Mouse (Mus musculus): Measurements from ENCODE around the gene Mcu. TPM values are rescaled to one million over a fixed set of nuclear protein-coding genes. Genes with fewer than 3 reads are reported as not detected.

The Mcu gene
- total RNA-seq, 2 experiments from 2014 or later, result 40.0 to 43.1 TPM

DNA sequence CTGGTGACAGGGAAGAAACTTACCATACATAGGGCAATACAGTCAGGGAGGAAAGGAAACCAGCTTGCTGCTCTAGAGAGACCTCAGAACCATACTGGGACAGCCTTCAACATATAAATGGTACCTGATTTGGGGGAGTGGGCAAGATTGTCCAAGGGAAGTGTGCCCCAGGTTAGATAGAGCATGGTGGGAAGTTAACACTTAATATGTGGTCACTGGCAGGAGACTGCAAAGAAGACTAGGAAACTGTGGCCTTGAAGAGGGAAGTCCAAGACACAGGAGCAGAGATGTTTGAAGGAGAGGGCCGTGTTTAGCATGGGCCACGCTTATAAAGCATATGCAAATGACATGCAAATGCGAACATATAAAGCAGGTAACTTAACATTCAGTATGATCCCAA is 172.4 kb downstream of the Mcu start:
- 0 out of 2 replicates have a peak, but pooled peaks have one; percentile 20 for ATAC-seq (replicated peaks; ENCODE audit: poor library complexity, severe bottlenecking)

DNA sequence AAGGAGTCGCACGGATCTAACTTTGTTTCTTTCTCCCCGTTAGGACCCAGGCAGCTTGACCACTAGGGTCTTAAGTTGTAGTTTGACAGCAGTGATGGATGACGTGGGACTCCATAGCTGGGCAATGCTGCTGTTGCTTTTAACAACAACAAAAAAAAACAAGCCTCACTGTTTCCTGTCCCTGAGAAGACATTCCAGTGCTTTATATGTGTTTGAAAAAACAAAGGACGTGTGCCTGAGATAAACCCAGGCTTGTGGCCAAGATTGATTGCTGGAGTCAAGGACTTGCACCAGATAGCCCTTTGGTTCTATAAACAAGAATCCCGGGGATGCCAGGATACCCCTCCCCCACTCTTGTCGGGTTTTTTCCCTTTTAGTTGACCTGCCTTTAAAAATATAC is 173.3 kb downstream of the Mcu start:
- ATAC-seq (replicated peaks; ENCODE audit: poor library complexity, severe bottlenecking), result no peak

DNA sequence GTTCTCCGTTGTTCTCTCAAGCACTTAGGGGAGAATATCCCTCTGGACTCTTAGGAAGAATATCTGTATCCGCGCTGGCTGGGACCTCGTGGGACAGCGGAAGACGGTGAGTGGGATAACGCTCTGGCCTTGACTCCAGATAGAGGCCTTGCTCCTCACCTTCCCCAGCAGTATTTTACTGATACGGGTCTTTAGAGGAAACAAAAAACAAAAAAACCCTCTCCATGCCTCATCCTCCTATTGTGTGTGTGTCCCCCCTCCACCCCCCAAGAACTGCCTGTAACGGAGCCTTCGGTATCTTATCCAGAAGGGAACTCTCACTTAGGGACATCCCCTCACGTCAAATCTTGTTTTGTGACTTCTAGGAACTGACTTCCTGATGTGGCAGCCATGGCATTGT is 174.8 kb downstream of the Mcu start, which contains the start of gene Oit3:
Oit3 (minus strand) TSS at position 44 of the 400 bp plus-strand sequence.
- ATAC-seq (replicated peaks; ENCODE audit: poor library complexity, severe bottlenecking), result no peak

- no peak for ATAC-seq (replicated peaks; ENCODE audit: poor library complexity, severe bottlenecking)
Observed at GRCm38 (mm10) chr10:59440177-59440576, 176.3 kb downstream of the Mcu start.

DNA sequence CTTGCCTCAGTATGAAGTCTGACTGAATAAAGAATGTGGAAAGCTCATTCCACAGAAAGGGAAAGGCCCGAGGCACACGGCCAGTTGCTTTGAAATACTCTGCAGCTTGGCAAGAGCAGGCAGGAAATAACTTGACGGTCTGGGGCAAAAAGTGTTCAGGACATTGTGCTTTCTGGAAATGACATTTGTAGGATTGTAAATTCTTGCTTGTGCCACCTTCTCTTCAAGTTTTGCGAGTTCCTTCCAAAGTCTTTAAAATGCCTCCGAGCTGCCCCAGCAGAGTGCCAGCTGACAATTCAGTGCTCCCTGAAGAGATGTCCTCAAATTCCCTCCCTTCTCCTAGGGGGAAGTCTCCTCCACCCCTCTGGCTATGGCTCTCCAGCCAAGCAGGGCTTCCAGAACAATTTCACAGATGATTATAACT is 177.0 kb downstream of the Mcu start:
- no peak for ATAC-seq (replicated peaks; ENCODE audit: poor library complexity, severe bottlenecking)

DNA sequence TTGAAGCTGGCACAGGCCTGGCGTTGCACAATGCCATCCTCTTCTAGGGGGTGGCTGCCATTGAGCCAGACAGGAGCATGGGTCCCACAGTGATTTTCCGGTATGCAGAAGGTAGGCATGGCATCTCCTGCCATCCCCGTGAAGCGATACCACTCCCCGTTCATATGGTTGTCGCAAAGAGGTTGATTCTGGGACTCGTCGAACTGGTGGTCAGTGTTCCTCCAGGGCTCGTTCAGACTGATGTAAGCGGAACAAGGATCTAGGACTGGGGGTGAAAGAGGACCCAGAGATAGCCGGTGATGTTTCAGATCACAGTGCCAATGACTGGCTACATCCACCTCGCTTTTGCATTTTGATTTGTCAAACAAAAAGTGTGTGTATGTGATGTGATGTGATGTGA is 177.8 kb downstream of the Mcu start:
- no peak for ATAC-seq (replicated peaks; ENCODE audit: poor library complexity, severe bottlenecking)

DNA sequence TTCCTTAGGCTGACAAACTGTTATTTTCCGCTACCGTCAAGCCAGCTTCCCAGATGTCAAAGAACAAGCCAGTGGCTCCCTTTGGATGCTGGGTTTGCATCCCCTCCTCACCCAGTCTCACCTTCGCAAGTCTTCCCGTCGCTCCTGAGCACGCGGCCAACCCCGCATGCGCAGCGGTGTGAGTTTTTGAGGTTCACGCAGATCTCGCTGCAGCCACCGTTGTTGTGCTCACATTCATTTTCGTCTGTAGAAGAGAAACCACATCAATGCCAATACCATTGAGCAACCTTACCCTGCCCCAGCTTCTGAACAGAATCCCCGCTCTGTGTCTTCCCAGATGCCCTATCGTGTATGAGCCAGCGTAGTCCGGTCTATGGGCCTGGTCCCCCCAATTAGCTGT is 180.7 kb downstream of the Mcu start:
- no peak for ATAC-seq (replicated peaks; ENCODE audit: poor library complexity, severe bottlenecking)

GRCm38 (mm10) chr10:59430701-59431218 is 185.7 kb downstream of the Mcu start:
- peak; percentile 82 for ATAC-seq (replicated peaks; ENCODE audit: poor library complexity, severe bottlenecking)

DNA sequence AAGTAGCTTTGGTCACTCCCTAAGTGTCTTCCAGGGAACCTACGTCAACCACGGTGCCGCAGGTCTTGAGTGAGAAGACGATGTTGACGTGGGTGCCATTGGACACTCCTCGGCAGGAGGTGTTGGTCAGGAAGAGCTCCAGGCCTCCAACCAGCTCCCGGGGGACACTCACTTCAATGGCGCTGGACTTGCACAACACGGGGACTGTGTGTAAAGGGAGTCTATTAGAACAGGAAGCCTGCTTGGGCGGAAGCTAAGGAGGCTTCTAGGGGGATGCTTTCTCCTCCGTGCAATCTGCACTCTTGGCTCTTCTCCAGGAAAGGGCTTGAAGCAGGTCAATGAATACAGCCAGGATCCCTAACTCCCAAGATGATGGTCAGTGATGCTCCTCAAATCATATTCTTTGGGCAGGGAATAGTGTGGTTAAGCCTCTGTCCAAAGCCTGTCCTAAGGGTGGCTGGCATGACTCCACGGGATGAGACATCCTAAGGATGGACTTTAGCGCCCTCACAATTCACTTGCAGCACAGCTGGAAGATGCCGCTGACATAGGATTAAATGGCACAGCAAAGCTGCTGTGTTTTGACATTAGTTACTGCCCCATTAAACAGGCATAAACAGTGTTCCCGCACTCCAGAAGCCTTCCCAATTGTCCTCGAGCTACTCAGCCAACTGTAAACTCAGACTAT is 186.9 kb downstream of the Mcu start:
- ATAC-seq (replicated peaks; ENCODE audit: poor library complexity, severe bottlenecking), result peak; percentile 52

GRCm38 (mm10) chr10:59426371-59426770 is 190.1 kb downstream of the Mcu start:
- ATAC-seq (replicated peaks; ENCODE audit: poor library complexity, severe bottlenecking), result no peak

- no peak for ATAC-seq (replicated peaks; ENCODE audit: poor library complexity, severe bottlenecking)
Observed at GRCm38 (mm10) chr10:59425369-59425768, 191.1 kb downstream of the Mcu start.

DNA sequence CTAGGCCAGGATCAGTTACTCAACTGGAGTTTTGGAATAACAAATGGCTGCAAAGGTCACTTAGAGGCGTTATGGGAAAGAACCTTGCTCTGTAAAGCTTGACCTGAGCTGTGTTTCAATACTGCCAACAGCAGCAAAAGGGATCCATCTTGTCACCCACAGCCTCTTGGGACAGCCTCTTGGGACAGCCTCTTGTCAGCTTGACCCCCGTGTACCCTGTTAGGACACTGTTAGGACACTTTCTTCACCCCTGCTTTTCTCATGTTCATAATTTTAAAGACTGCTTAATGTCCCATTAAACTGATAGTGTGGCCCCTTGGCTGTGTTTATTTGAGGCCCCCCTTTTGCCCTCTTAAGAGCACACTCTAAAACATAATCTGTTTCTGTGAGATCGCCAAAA is 192.0 kb downstream of the Mcu start:
- no peak for ATAC-seq (replicated peaks; ENCODE audit: poor library complexity, severe bottlenecking)

DNA sequence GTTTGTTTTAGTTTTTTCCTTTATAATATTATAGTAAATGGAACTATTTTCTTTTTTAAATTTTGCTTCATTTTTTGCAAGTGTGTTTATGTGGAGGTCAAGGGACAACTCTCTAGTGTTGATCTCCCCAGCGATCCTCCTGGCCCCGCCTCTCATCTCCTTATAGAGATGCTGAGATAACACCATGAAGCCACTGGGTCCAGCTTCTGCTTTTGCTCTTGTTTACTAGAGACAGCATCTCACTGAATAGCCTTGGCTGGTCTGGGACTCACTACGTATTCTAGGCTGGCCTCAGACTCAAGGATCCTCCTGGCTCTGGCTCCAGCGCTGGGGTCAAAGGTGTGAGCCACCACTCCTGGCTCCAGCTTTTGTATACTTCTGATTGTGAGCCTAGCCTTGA is 197.0 kb downstream of the Mcu start:
- no peak for ATAC-seq (replicated peaks; ENCODE audit: poor library complexity, severe bottlenecking)

GRCm38 (mm10) chr10:59416623-59417022 is 199.9 kb downstream of the Mcu start:
- no peak for ATAC-seq (replicated peaks; ENCODE audit: poor library complexity, severe bottlenecking)

DNA sequence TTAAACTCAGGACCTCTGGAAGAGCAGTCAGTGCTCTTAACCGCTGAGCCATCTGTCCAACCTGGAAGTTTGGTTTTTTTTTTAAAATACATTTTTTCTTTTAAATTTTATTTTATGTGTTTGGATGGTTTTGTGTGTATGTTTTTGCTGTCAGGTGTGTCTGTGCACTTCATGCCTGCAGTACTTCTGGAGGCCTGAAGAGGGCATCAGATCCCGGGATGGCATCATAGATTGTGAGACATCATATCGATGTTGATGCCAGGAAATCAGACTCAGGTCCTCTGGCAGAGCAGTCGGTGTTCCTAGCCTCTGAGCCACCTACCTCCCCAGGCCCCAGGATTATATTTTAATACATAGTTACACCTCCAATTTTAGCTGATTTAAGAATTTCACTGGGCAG is 202.8 kb downstream of the Mcu start:
- no peak for ATAC-seq (replicated peaks; ENCODE audit: poor library complexity, severe bottlenecking)

DNA sequence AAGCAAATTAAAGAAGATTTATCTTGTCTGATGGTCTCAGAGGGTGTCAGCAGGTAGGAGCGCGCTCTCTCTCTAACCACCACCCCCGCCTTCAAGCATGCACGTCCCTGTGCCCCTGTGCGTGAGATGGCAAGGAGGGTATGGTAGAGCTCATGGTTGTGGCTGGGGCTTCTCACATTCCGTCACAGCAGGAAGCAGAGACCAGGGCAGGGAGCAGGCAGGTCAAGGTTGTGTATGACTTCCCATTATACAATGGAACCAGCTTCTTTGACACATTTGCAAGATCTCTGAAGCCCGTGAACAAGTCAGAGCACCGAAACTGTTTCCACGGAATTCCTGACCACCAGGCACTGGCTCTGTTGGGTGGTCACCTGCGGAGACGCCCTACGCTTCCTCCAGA is 206.2 kb downstream of the Mcu start:
- no peak for ATAC-seq (replicated peaks; ENCODE audit: poor library complexity, severe bottlenecking)

DNA sequence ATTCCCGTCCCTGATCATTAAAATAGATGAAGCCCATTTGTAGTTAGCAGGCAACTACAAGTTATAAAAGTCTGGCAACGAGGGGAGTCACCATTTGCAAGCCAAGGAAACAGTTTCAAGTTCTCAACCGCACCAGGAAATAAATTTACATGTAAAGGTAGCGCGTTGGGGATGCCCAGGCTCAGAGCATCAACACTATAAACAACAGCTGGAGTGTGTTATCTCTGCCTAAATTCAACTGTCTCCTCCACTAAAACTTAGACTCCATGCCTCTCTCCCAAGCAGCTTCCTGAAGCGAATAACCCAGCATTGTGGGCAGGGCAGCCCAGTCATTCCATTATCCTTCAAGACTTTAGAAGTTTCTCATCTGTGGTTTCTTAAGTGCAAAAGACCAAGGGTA is 208.0 kb downstream of the Mcu start:
- ATAC-seq (replicated peaks; ENCODE audit: poor library complexity, severe bottlenecking), result no peak

- no peak for ATAC-seq (replicated peaks; ENCODE audit: poor library complexity, severe bottlenecking)
Observed at GRCm38 (mm10) chr10:59403793-59404149, 212.7 kb downstream of the Mcu start.

DNA sequence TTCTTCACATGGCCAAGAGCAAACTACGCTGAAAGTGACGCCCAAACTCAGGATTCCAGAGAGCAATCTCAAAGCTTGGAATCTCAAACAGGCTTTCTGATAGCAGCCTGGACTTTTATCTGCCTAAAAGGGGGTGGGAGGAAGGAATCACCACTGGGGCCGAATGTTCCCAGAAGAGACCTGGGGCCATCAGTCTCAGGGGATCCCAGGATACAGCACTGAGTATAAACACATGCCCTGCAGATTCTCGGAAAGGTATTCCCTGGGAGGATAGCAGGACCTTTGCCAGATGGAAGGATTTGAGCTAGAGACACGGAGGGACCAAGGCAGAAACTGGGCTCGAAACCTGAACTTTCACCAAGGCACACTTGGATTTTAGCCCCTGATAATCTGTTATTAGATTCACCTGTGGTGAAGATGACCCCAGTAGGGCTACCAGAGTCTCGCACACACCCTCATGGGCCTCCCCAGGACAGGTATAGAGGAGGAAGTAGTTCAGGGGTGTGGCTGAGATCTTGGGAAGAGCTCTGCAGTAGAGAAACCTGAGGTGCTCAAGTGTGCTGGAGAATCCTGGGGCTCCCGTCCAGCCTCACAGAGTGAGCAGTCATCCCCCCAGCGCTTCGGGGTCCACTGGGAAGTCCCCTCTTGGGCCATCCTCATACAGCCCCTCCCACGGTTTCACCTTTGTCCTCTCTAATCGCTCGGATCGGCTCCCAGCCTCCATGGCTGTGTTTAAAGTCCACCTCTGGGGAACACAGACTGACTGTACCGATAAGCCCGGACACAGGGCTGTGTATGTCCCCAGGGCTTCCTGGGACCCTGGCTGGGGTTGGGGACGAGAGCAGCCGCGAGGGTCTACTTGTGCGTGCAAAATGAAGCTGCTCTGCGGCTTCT is 213.3 kb downstream of the Mcu start, which contains the start of gene Pla2g12b:
Pla2g12b (plus strand) TSS at position 762 of the 894 bp plus-strand sequence.
- ATAC-seq (replicated peaks; ENCODE audit: poor library complexity, severe bottlenecking), result no peak

All from granulocyte monocyte progenitor cell, adult 5-6 weeks (primary cell).